Mouse (Mus musculus): ENCODE results near the gene Gm6525. TPM values are rescaled to one million over a fixed set of nuclear protein-coding genes. Genes with fewer than 3 reads are reported as not detected.

The Gm6525 gene
- polyA plus RNA-seq, 1 experiment, result not detected

DNA sequence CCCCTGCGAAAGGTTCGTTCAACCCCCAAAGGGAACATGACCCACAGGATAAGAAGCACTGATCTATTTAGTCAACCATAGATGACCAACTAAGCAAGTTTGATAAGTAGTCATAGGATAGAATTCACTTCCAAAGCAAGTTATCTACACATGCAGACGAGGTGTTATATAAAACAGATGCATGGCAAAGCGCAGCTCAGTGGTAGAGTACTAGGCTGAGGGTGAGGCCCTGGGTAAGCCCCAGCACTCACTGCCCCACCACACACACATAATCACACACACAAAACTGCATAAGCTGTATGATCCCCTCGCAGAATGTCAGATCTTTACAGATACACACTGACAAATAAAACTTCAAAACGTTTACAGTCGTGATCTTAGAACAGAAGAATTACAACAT is 37.4 kb upstream of the Gm6525 start:
- WGBS, result 82% methylated on average over 7 of the region's 7 CpGs
- Histone ChIP-seq H3K4me3 (replicated peaks; ENCODE audit: extremely low read depth, low read depth, low read length) (no peak overlapping the region), H3K4me1 (ENCODE audit: control insufficient read depth, insufficient read depth, low read length) (no peaks in the 10 kb centered on the region)
- DNase-seq, result no peak
- TF ChIP-seq POLR2A (IDR thresholded peaks at IDR 0.05; ENCODE audit: borderline replicate concordance, extremely low read depth, low read depth, low read length), result no peak
- TF ChIP-seq CTCF (IDR thresholded peaks at IDR 0.05; ENCODE audit: insufficient read depth, low read length), result no peak

DNA sequence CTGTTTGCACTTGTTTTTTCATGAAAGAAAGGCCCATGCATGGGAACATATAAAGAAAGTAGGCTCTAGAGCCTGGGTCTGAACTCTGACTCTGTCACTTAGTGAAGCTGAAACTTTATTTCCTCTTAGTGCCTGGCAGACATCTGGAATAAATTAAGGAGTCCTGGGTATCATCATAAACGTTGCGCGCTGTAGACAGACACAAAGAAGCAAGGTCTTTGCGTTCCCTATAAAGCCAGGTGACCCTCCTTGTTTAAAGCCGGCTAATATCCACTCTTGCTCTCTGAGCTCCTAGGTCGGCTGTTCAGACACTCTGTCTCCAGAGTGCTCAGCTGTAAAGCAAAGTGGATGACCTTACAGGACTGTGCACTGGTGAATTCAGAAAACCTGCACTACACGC is 33.0 kb upstream of the Gm6525 start:
- no peaks in the 10 kb centered on the region for H3K4me1 ChIP-seq (ENCODE audit: control insufficient read depth, insufficient read depth, low read length)
- no peak overlapping the region for H3K4me3 ChIP-seq (replicated peaks; ENCODE audit: extremely low read depth, low read depth, low read length)
- DNase-seq, result no peak
- TF ChIP-seq POLR2A (IDR thresholded peaks at IDR 0.05; ENCODE audit: borderline replicate concordance, extremely low read depth, low read depth, low read length), result no peak
- TF ChIP-seq CTCF (IDR thresholded peaks at IDR 0.05; ENCODE audit: insufficient read depth, low read length), result no peak
- 70% methylated on average over 7 of the region's 7 CpGs for WGBS

DNA sequence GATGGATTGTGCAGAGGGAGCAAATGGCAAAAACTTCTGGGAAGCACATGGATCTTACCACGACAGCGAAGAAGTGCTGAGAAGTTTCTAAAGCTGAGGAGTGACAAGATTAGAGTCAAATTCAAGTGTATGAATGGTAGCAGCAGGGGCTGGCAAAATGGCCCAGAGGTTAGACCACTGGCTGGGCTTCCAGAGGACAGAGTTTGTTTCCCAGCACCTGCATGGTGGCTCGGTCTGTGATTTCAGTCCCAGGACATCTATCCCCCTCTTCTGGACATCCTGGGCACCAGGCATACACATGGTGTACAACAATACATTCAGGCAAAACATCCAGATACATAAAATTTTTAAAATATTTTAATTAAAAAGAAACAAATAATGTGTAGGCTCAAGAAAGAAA is 24.1 kb upstream of the Gm6525 start:
- Histone ChIP-seq H3K4me1 (ENCODE audit: control insufficient read depth, insufficient read depth, low read length) (no peaks in the 10 kb centered on the region), H3K4me3 (replicated peaks; ENCODE audit: extremely low read depth, low read depth, low read length) (no peak overlapping the region)
- TF ChIP-seq CTCF (IDR thresholded peaks at IDR 0.05; ENCODE audit: insufficient read depth, low read length), result no peak
- no peak for TF ChIP-seq POLR2A (IDR thresholded peaks at IDR 0.05; ENCODE audit: borderline replicate concordance, extremely low read depth, low read depth, low read length)
- WGBS, result 98% methylated on average over 3 of the region's 3 CpGs
- DNase-seq, result no peak

DNA sequence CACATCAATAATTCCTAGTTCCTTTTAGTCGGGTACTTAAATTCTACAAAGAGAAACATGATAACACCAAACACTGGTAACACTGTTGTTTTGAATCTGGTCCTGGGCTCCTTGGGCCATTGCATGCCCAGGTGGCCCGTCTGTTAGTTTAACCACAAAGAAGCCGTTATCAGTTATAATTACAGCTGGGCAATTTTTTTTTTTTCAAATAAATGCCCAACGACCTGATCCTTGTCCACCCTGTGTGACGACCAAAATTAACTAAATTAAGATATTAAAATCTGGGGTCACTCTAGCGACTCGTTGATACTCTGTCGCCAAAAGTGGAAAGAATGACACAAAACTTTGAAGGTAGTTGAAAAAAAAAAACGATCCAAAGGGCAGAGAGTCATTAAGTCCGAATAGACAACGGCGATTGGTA is 19.2 kb upstream of the Gm6525 start:
- Histone ChIP-seq H3K4me1 (ENCODE audit: control insufficient read depth, insufficient read depth, low read length) (no peaks in the 10 kb centered on the region), H3K4me3 (replicated peaks; ENCODE audit: extremely low read depth, low read depth, low read length) (no peak overlapping the region)
- no peak for DNase-seq
- TF ChIP-seq POLR2A (IDR thresholded peaks at IDR 0.05; ENCODE audit: borderline replicate concordance, extremely low read depth, low read depth, low read length) (no peak), CTCF (IDR thresholded peaks at IDR 0.05; ENCODE audit: insufficient read depth, low read length) (no peak)
- WGBS, result 16% methylated on average over 12 of the region's 12 CpGs

- Histone ChIP-seq H3K4me3 (replicated peaks; ENCODE audit: extremely low read depth, low read depth, low read length) (peak overlapping the region; percentile 48), H3K4me1 (ENCODE audit: control insufficient read depth, insufficient read depth, low read length) (no peaks in the 10 kb centered on the region)
- WGBS, result under 1% methylated on average over 27 of the region's 27 CpGs
- DNase-seq, result no peak
- TF ChIP-seq POLR2A (IDR thresholded peaks at IDR 0.05; ENCODE audit: borderline replicate concordance, extremely low read depth, low read depth, low read length), result no peak
- no peak for TF ChIP-seq CTCF (IDR thresholded peaks at IDR 0.05; ENCODE audit: insufficient read depth, low read length)
Observed at GRCm38 (mm10) chr3:84155146-84155545, 18.8 kb upstream of the Gm6525 start.

GRCm38 (mm10) chr3:84155558-84156006 is 18.3 kb upstream of the Gm6525 start, which contains the start of gene Mnd1:
Gene Mnd1 (minus strand): TSS chr3:84155786.
- H3K4me1 ChIP-seq (ENCODE audit: control insufficient read depth, insufficient read depth, low read length), result no peaks in the 10 kb centered on the region

GRCm38 (mm10) chr3:84156105-84156504 is 17.8 kb upstream of the Gm6525 start:
- 50% methylated on average over 6 of the region's 6 CpGs for WGBS

More at GRCm38 (mm10) chr3:84155558-84156006, 18.3 kb upstream of the Gm6525 start, which contains the start of gene Mnd1:
- TF ChIP-seq POLR2A (IDR thresholded peaks at IDR 0.05; ENCODE audit: borderline replicate concordance, extremely low read depth, low read depth, low read length) (peak; percentile 48; the same call in 1 of the 2 replicates), CTCF (IDR thresholded peaks at IDR 0.05; ENCODE audit: insufficient read depth, low read length) (peak; percentile 56)
- WGBS, result 1% methylated on average over 29 of the region's 29 CpGs
- peak; percentile 98 for DNase-seq
- H3K4me3 ChIP-seq (replicated peaks; ENCODE audit: extremely low read depth, low read depth, low read length), result peak within 1 kb of the TSS; percentile 48

DNA sequence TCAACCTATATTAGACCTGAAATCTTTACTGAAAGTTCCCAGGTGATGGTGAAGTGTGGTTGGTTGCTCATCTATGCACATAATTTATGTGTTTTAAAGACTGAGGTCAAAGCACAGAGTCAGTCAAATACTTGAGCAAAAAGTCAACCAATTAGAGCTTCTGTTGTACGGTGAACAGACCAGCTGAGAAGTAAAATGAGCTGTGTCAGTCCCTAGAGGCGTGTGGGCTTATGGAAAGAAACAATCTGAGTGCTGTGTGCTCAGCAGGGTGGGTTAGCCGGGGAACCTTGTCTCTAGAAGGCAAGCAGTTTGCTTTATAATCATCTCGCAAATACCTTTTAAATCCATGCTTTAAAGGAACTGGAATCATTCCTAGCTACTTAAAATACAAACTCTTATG is 16.9 kb upstream of the Gm6525 start:
- no peak for TF ChIP-seq POLR2A (IDR thresholded peaks at IDR 0.05; ENCODE audit: borderline replicate concordance, extremely low read depth, low read depth, low read length)
- no peak for TF ChIP-seq CTCF (IDR thresholded peaks at IDR 0.05; ENCODE audit: insufficient read depth, low read length)
- no peaks in the 10 kb centered on the region for H3K4me1 ChIP-seq (ENCODE audit: control insufficient read depth, insufficient read depth, low read length)
- no peak overlapping the region for H3K4me3 ChIP-seq (replicated peaks; ENCODE audit: extremely low read depth, low read depth, low read length)
- no peak for DNase-seq
- WGBS, result 74% methylated on average over 4 of the region's 4 CpGs

More at GRCm38 (mm10) chr3:84156105-84156504, 17.8 kb upstream of the Gm6525 start:
- H3K4me3 ChIP-seq (replicated peaks; ENCODE audit: extremely low read depth, low read depth, low read length), result no peak overlapping the region
- no peaks in the 10 kb centered on the region for H3K4me1 ChIP-seq (ENCODE audit: control insufficient read depth, insufficient read depth, low read length)
- DNase-seq, result no peak
- TF ChIP-seq CTCF (IDR thresholded peaks at IDR 0.05; ENCODE audit: insufficient read depth, low read length) (no peak), POLR2A (IDR thresholded peaks at IDR 0.05; ENCODE audit: borderline replicate concordance, extremely low read depth, low read depth, low read length) (no peak)

GRCm38 (mm10) chr3:84157559-84158350 is 16.1 kb upstream of the Gm6525 start:
- 83% methylated on average over 4 of the region's 4 CpGs for WGBS
- DNase-seq, result no peak
- no peak for TF ChIP-seq POLR2A (IDR thresholded peaks at IDR 0.05; ENCODE audit: borderline replicate concordance, extremely low read depth, low read depth, low read length)
- no peaks in the 10 kb centered on the region for H3K4me1 ChIP-seq (ENCODE audit: control insufficient read depth, insufficient read depth, low read length)
- no peak overlapping the region for H3K4me3 ChIP-seq (replicated peaks; ENCODE audit: extremely low read depth, low read depth, low read length)

- H3K4me1 ChIP-seq (ENCODE audit: control insufficient read depth, insufficient read depth, low read length), result no peaks in the 10 kb centered on the region
- TF ChIP-seq POLR2A (IDR thresholded peaks at IDR 0.05; ENCODE audit: borderline replicate concordance, extremely low read depth, low read depth, low read length), result no peak
- no peak for TF ChIP-seq CTCF (IDR thresholded peaks at IDR 0.05; ENCODE audit: insufficient read depth, low read length)
- H3K4me3 ChIP-seq (replicated peaks; ENCODE audit: extremely low read depth, low read depth, low read length), result no peak overlapping the region
- no peak for DNase-seq
- WGBS, result 95% methylated on average over 3 of the region's 3 CpGs
Observed at GRCm38 (mm10) chr3:84165391-84165790, 8.5 kb upstream of the Gm6525 start.

All from lung, adult 2 months (tissue).